Mouse (Mus musculus) neural tube, embryonic 15.5 days (tissue): ENCODE data around the gene Bnc2. TPM values are rescaled to one million over a fixed set of nuclear protein-coding genes. Genes with fewer than 3 reads are reported as not detected.

Source experiments
- ATAC-seq: fragments of 200-750 bp; cut with Nextera tagmentation; 2 replicates; pipeline ENCODE4 v1.8.0; 2017; ENCODE audit warnings: mild to moderate bottlenecking, moderate TSS enrichment, moderate library complexity; ENCODE audit not compliant: low FRiP score
- H3K27ac ChIP-seq: fragments of 300-500 bp; sonication (generic); replicated peaks from 2 replicates; pipeline ENCODE4 v1.5.1; 2015; ENCODE audit warnings: mild to moderate bottlenecking, inconsistent platforms
- H3K27me3 ChIP-seq: fragments of 300-500 bp; sonication (generic); replicated peaks from 2 replicates; pipeline ENCODE4 v1.6.1; 2015; ENCODE audit warnings: inconsistent platforms
- H3K36me3 ChIP-seq: fragments of 300-500 bp; sonication (generic); 2 replicates; pipeline ENCODE4 v1.6.1; 2015; ENCODE audit warnings: inconsistent platforms
- H3K4me1 ChIP-seq: fragments of 300-500 bp; sonication (generic); 2 replicates; pipeline ENCODE4 v1.6.1; 2015; ENCODE audit warnings: inconsistent platforms
- H3K4me2 ChIP-seq: fragments of 300-500 bp; sonication (generic); 2 replicates; pipeline ENCODE4 v1.6.1; 2015; ENCODE audit warnings: inconsistent platforms, mild to moderate bottlenecking, moderate library complexity
- H3K4me3 ChIP-seq: fragments of 300-500 bp; sonication (generic); replicated peaks from 2 replicates; pipeline ENCODE4 v1.5.1; 2015; ENCODE audit warnings: mild to moderate bottlenecking, inconsistent platforms
- H3K9ac ChIP-seq: fragments of 300-500 bp; sonication (generic); replicated peaks from 2 replicates; pipeline ENCODE4 v1.6.1; 2015; ENCODE audit warnings: mild to moderate bottlenecking, inconsistent platforms
- H3K9me3 ChIP-seq: fragments of 300-500 bp; sonication (generic); replicated peaks from 2 replicates; pipeline ENCODE4 v1.6.1; 2016; ENCODE audit warnings: inconsistent platforms
- WGBS: fragments of 180-500 bp; shearing (Covaris S2); methylation state at CpG from one replicate; pipeline ENCODE4 v1.1.7; 2015; ENCODE audit warnings: mixed read lengths; 5-methylcytosine and 5-hydroxymethylcytosine counted together
- polyA plus RNA-seq: library from polyadenylated mRNA; unstranded; fragments of >200 nt; fragmentation: Nextera tagmentation; extraction: Ambion mirVana; gene quantifications from 2 replicates; pipeline ENCODE4 v1.2.1, GENCODE M21; 2015

The Bnc2 gene
- polyA plus RNA-seq, 1 experiment from 2014 or later, result 16.2 TPM

- no peak overlapping the region for H3K9ac ChIP-seq
- no peaks in the 10 kb centered on the region for H3K27me3 ChIP-seq
- no peak overlapping the region for H3K4me3 ChIP-seq
- no peaks in the 10 kb centered on the region for H3K9me3 ChIP-seq
- H3K36me3 ChIP-seq, result no peaks in the 10 kb centered on the region
- 0 out of 2 replicates have a peak, but pooled peaks cover 4% of the 10 kb centered on the region for H3K4me1 ChIP-seq
- H3K4me2 ChIP-seq, result no peak overlapping the region
- H3K27ac ChIP-seq, result no peak overlapping the region
- ATAC-seq, result no peak
- 58% methylated on average over 9 of the region's 9 CpGs for WGBS
Observed at GRCm38 (mm10) chr4:84331995-84332394, 343.1 kb downstream of the Bnc2 start.

GRCm38 (mm10) chr4:84331450-84331849 lies 343.6 kb downstream of the Bnc2 start:
- no peaks in the 10 kb centered on the region for H3K27me3 ChIP-seq
- no peak overlapping the region for H3K4me2 ChIP-seq
- H3K9me3 ChIP-seq, result no peaks in the 10 kb centered on the region
- H3K4me3 ChIP-seq, result no peak overlapping the region
- WGBS, result 48% methylated on average over 3 of the region's 3 CpGs
- H3K9ac ChIP-seq, result no peak overlapping the region
- no peak overlapping the region for H3K27ac ChIP-seq
- H3K4me1 ChIP-seq, result 0 out of 2 replicates have a peak, but pooled peaks cover 4% of the 10 kb centered on the region
- no peak for ATAC-seq
- no peaks in the 10 kb centered on the region for H3K36me3 ChIP-seq

GRCm38 (mm10) chr4:84330509-84330908 lies 344.6 kb downstream of the Bnc2 start:
- Histone ChIP-seq H3K36me3 (no peaks in the 10 kb centered on the region), H3K9me3 (no peaks in the 10 kb centered on the region), H3K4me1 (0 out of 2 replicates have a peak, but pooled peaks cover 4% of the 10 kb centered on the region), H3K4me3 (no peak overlapping the region), H3K27ac (no peak overlapping the region), H3K27me3 (no peaks in the 10 kb centered on the region), H3K4me2 (no peak overlapping the region), H3K9ac (no peak overlapping the region)
- no peak for ATAC-seq
- WGBS, result 70% methylated on average over 4 of the region's 4 CpGs

GRCm38 (mm10) chr4:84329651-84330050 lies 345.4 kb downstream of the Bnc2 start:
- no peaks in the 10 kb centered on the region for H3K36me3 ChIP-seq
- 0 out of 2 replicates have a peak, but pooled peaks cover 4% of the 10 kb centered on the region for H3K4me1 ChIP-seq
- H3K4me2 ChIP-seq, result no peak overlapping the region
- H3K4me3 ChIP-seq, result no peak overlapping the region
- no peaks in the 10 kb centered on the region for H3K27me3 ChIP-seq
- H3K9me3 ChIP-seq, result no peaks in the 10 kb centered on the region
- no peak overlapping the region for H3K9ac ChIP-seq
- 54% methylated on average over 5 of the region's 5 CpGs for WGBS
- H3K27ac ChIP-seq, result no peak overlapping the region
- ATAC-seq, result no peak

GRCm38 (mm10) chr4:84324371-84324770 lies 350.7 kb downstream of the Bnc2 start:
- ATAC-seq, result no peak; the same call in 1 of the 2 replicates
- WGBS, result 29% methylated on average over 4 of the region's 4 CpGs

GRCm38 (mm10) chr4:84321598-84321997 lies 353.5 kb downstream of the Bnc2 start:
- Histone ChIP-seq H3K4me3 (no peak overlapping the region), H3K4me2 (no peak overlapping the region), H3K36me3 (no peaks in the 10 kb centered on the region), H3K27me3 (no peaks in the 10 kb centered on the region), H3K4me1 (no peaks in the 10 kb centered on the region), H3K9ac (no peak overlapping the region), H3K27ac (no peak overlapping the region), H3K9me3 (no peaks in the 10 kb centered on the region)
- ATAC-seq, result no peak
- WGBS, result 67% methylated on average over 2 of the region's 2 CpGs

More at GRCm38 (mm10) chr4:84324371-84324770, 350.7 kb downstream of the Bnc2 start:
- Histone ChIP-seq H3K9me3 (no peaks in the 10 kb centered on the region), H3K4me1 (no peaks in the 10 kb centered on the region), H3K9ac (no peak overlapping the region), H3K36me3 (no peaks in the 10 kb centered on the region), H3K27me3 (no peaks in the 10 kb centered on the region), H3K4me2 (no peak overlapping the region), H3K4me3 (no peak overlapping the region), H3K27ac (no peak overlapping the region)

GRCm38 (mm10) chr4:84317421-84317820 lies 357.7 kb downstream of the Bnc2 start:
- ATAC-seq, result no peak
- H3K9ac ChIP-seq, result no peak overlapping the region
- H3K4me1 ChIP-seq, result no peaks in the 10 kb centered on the region
- WGBS, result 93% methylated on average over 3 of the region's 3 CpGs
- H3K36me3 ChIP-seq, result no peaks in the 10 kb centered on the region
- H3K27me3 ChIP-seq, result no peaks in the 10 kb centered on the region
- no peak overlapping the region for H3K27ac ChIP-seq
- no peak overlapping the region for H3K4me2 ChIP-seq
- no peak overlapping the region for H3K4me3 ChIP-seq
- H3K9me3 ChIP-seq, result no peaks in the 10 kb centered on the region

GRCm38 (mm10) chr4:84311371-84311770 lies 363.7 kb downstream of the Bnc2 start:
- no peak overlapping the region for H3K9ac ChIP-seq
- no peak overlapping the region for H3K4me2 ChIP-seq
- no peak overlapping the region for H3K4me3 ChIP-seq
- no peaks in the 10 kb centered on the region for H3K9me3 ChIP-seq
- no peak overlapping the region for H3K27ac ChIP-seq
- peaks cover 6% of the 10 kb centered on the region for H3K4me1 ChIP-seq
- no peaks in the 10 kb centered on the region for H3K27me3 ChIP-seq
- 79% methylated on average over 2 of the region's 2 CpGs for WGBS
- no peak for ATAC-seq
- no peaks in the 10 kb centered on the region for H3K36me3 ChIP-seq

- H3K27me3 ChIP-seq, result no peaks in the 10 kb centered on the region
Observed at GRCm38 (mm10) chr4:84310851-84311250, 364.2 kb downstream of the Bnc2 start.

GRCm38 (mm10) chr4:84308226-84308862 lies 366.7 kb downstream of the Bnc2 start:
- Histone ChIP-seq H3K9me3 (no peaks in the 10 kb centered on the region), H3K4me1 (peaks cover 6% of the 10 kb centered on the region), H3K4me2 (no peak overlapping the region), H3K27ac (no peak overlapping the region), H3K27me3 (no peaks in the 10 kb centered on the region), H3K9ac (no peak overlapping the region), H3K4me3 (no peak overlapping the region), H3K36me3 (no peaks in the 10 kb centered on the region)
- whole genome bisulfite sequencing, result 16% methylated on average over 4 of the region's 4 CpGs
- ATAC-seq, result no peak

More at GRCm38 (mm10) chr4:84310851-84311250, 364.2 kb downstream of the Bnc2 start:
- WGBS, result 90% methylated on average over 3 of the region's 3 CpGs
- Histone ChIP-seq H3K4me3 (no peak overlapping the region), H3K4me2 (no peak overlapping the region), H3K36me3 (no peaks in the 10 kb centered on the region), H3K4me1 (peaks cover 6% of the 10 kb centered on the region), H3K9ac (no peak overlapping the region), H3K9me3 (no peaks in the 10 kb centered on the region), H3K27ac (no peak overlapping the region)
- ATAC-seq, result no peak

GRCm38 (mm10) chr4:84306928-84307606 lies 368.0 kb downstream of the Bnc2 start:
- H3K36me3 ChIP-seq, result no peaks in the 10 kb centered on the region
- no peak overlapping the region for H3K27ac ChIP-seq
- no peak for ATAC-seq
- no peak overlapping the region for H3K9ac ChIP-seq
- H3K9me3 ChIP-seq, result no peaks in the 10 kb centered on the region
- peaks cover 6% of the 10 kb centered on the region for H3K4me1 ChIP-seq
- no peaks in the 10 kb centered on the region for H3K27me3 ChIP-seq
- H3K4me2 ChIP-seq, result no peak overlapping the region
- 54% methylated on average over 9 of the region's 9 CpGs for WGBS
- no peak overlapping the region for H3K4me3 ChIP-seq

- Histone ChIP-seq H3K4me3 (no peak overlapping the region), H3K27ac (no peak overlapping the region), H3K4me2 (no peak overlapping the region), H3K4me1 (peaks cover 6% of the 10 kb centered on the region), H3K9ac (no peak overlapping the region), H3K9me3 (no peaks in the 10 kb centered on the region), H3K27me3 (no peaks in the 10 kb centered on the region), H3K36me3 (no peaks in the 10 kb centered on the region)
- WGBS, result 77% methylated on average over 3 of the region's 3 CpGs
- no peak for ATAC-seq
Observed at GRCm38 (mm10) chr4:84302949-84303348, 372.1 kb downstream of the Bnc2 start.
